Mouse (Mus musculus) heart, adult 18-20 months (tissue): ENCODE data around the gene Etl4. TPM values are rescaled to one million over a fixed set of nuclear protein-coding genes. Genes with fewer than 3 reads are reported as not detected.

ENCODE experiments used
- DNase-seq, 2 experiments: peaks; one replicate each; pipeline ENCODE4 v3.0.0; 2021 to 2022; ENCODE audit warnings: mixed read lengths in 1 of 2
- long read RNA-seq, 2 experiments: library from polyadenylated mRNA; stranded (forward); transcript quantifications; one replicate each; pipeline ENCODE4 v2.0.0; 2021
- total RNA-seq, 2 experiments: library from RNA; stranded (reverse); gene quantifications; 2 replicates each; pipeline ENCODE4 v1.2.3; 2021

The Etl4 gene
- total RNA-seq, result 10 to 100 TPM; 30.0 to 34.9 TPM
- long read RNA-seq, experiment 1, partial matches to known transcripts, result 2 of 5 reads
- long read RNA-seq, experiment 1, other reads (novel, unspliced or antisense), result 2 of 5 reads
- long read RNA-seq, experiment 2, partial matches to known transcripts, result 0 of 4 reads
- long read RNA-seq, experiment 2, other reads (novel, unspliced or antisense), result 4 of 4 reads

DNA sequence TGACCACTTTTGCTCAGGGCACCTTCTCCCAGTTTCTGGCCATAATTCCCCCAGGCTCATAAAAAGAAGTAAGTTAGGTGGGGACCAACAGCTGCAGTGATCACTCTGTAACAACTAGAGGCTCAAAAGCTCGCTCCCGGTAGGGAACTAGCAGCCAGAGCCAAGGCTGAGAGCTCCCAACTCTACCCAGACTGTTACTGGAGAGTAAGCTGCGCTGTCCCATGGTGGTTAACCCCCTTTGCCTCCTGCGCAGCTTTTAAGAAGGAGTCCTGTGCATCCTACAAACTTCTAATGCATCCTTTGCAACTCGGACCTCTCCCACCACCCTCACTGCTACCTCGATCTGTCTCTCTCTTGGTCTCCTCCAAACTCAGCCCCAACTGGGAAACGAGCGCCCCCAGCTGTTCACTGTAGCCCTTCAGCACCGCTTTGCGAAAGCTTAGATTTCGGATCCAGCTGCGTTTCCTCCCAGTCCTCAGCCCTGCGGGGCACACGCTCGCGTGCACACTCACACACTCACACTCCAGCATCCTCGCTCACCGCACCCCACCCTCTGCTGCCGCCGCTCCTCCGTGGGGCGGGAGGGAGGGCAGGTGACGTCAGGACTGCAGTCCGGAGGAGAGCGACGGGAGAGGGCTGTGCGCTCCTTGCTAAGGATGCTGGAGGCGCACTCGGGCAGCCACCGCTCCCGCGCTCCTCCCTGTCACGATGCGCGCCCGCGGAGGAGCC lies at the start of gene Etl4:
TSS of gene Etl4 (plus strand) at position 610 of the 729 bp plus-strand sequence.
- DNase-seq, result peak; percentile 31 to 42

DNA sequence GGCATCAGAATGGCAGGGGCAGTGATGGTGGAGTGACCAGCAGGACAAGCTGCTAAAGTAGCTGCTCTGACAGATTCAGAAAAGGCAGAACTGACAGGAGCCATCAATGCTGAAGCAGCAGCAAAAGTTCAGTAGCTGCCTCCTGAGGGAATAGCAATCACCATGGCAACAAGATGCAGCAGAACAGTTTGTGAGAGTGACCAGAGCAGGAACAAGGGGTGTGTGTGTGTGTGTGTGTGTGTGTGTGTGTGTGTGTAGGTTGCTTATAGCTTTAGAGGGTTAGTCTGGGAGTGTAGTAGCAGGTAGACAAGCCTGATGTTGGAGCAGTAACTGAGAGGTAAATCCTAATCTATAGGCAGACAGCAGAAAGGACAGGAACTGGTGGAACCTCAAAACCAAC lies 40.4 kb upstream of the Etl4 start:
- DNase-seq, result no peak

DNA sequence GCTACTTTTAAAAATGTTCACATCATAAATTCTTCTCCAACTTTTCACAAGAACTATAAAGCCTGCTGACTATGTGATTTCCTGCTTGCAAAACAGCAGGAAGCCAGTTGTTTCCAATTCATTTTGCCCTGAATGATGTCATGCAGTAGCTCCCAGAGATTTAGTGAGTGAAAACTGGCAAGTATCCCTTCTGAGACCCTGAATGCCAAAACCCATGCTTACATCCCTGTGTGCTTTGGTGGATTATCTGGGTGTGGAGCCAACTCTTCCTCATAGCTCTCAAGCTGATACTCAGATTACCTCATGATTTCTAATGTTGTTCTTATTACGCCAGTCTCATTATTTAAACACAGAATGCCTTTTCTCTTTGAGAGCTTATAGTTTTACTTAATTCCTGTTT lies 37.7 kb upstream of the Etl4 start:
- DNase-seq, result peak in 1 of 2 experiments; percentile 7

DNA sequence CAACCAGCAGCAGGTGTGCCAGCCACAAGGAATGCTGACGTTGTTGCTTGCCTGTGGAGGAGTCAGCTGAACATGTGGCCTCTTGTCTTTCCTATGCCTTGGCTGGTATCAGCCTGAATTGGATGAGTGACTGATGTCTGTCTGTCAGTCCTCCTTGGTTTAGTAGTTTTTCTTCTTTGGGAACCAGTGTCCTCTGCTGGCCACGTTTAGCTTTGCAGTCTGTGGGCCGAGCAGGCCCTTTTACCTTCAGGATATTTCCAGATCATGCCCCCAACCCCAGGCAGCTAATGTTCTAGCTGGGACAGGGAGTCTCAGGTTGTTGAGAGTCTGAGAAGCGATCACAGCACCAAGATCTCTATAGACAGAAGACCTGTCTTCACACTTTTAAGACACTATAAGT lies 18.7 kb upstream of the Etl4 start:
- no peak for DNase-seq

DNA sequence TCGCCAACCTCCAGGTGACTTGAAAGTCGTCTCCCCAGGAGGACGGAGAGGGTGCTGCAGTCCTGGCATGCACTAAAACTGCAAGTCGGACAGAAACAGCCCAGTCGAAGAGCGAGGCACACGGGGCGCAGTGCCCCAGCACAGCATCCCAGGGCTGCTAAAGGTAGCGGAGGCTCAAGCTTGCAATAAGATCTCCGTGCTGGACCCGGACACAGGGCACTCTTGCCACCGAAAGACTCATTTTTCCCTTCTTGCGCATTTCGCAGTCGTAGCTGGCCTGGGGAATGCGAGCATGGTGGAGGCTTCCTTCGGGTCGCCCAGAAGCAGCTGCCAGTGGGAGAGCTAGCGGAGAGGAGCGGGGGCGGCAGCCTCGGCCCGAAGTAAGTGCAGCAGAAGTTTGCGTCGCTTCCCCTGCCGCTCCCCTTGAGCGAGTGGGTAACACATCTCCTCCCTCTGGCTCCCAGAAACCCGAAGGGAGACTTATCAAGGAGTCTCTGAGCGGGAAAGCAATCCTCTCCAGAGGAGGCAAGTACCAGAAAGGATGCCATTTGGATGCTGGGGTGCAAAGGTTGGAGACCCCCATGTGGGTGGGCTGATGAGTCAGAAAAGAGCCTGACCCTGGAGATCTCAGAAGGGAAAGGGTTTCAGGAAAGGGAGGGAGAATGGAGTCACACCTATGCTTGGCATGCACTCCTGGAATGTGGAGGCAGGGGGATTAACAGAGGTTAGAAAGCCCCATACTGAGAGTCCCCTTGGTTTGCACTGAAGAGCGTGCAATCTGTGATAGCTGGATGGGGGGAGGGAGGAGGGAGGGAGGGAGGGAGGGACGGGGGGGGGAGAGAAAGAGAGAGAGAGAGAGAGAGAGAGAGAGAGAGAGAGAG lies 560 bp downstream of the Etl4 start:
- DNase-seq, result no peak

DNA sequence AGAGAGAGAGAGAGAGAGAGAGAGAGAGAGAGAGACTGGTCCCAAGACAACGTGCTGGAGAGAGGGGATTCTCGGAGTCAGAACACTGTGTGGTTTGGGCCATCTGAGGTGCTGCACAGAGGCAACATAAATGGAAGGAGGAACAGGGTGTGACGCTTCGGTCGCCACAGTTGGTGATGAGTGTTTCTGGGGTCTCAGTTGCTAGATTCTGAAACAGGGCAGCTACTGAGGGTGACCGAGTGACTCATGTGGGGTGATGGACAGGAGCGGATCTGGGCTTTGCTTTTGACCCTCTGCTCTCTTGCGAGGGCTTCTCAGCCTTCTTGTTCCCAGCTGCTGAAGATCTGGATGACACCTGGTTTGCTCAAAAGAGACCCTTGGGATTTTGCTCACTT lies 1.2 kb downstream of the Etl4 start:
- DNase-seq, result no peak

DNA sequence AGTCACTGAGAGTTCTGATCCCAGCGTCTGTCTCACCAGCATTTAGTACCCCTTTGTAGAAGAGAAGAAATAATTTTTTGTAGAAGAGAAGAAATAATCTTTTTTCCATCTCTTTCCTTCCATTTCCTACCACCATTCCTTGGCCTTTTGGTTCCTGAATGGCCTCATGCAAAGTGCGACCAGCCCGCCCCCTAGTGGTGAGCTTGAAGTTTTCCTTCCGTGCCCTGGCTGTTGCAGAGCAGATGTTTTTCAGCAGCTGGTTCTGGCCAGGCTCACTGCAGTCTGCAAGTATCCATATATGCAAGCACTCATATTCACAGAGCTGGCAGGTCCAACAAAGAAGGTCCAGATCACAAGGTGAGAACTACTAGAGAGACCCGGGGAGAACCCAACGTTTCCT lies 9.6 kb downstream of the Etl4 start:
- peak; percentile 37 to 80 for DNase-seq

DNA sequence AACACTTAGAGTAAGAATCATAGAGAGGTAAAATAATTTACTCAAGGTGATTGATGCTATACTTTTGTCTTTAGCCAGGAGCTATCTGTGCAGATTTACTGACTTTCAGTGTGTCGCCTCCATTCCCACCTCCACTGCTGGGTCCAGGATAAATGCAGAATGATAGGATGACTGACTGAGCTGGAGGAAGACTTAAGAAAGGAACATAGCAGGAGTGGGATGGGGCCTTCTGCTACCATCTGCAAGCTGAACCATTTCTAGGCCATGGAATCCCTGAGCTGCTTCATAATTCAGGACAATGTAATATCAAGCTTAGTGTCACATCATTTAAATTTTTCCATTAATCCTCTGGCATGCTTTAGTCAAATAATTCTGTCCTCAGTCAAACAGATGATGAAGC lies 20.4 kb downstream of the Etl4 start:
- DNase-seq, result no peak

DNA sequence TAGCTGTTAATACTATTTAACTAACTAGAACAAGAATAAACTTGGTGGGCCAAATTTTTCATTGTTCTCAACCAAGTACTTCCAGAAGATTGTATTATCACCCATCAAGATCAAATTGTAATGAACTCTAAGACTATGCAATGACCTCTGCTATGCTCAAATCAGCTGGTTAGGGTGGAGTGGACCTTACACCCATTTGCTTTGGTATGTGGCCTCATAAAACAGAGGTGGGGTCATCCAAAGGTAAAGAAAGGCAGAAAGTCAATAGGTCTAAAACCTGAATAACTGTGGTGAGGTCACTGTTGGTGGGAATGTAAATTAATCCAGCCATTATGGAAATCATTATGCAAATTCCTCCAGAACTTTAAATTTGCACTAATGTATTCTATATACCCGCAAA lies 24.3 kb downstream of the Etl4 start:
- no peak for DNase-seq

DNA sequence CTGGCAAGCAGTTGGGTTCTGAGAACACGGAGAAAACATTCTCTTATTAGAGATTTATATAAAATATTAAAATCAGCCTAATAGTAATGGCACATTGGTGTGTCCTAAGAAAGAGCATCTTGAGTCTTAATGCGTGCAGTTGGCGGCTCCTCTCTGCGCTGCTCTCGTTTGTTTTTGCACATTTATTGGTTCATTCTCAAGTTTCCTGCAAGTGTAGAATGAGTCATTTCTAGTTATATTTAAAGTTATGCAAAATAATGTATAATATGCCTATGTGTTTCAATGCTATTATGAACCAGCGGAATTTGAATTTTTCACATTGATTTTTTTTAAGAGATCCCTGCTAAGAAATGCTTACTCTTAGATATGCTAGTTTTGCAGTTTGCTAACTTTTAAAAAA lies 35.6 kb downstream of the Etl4 start:
- DNase-seq, result no peak

DNA sequence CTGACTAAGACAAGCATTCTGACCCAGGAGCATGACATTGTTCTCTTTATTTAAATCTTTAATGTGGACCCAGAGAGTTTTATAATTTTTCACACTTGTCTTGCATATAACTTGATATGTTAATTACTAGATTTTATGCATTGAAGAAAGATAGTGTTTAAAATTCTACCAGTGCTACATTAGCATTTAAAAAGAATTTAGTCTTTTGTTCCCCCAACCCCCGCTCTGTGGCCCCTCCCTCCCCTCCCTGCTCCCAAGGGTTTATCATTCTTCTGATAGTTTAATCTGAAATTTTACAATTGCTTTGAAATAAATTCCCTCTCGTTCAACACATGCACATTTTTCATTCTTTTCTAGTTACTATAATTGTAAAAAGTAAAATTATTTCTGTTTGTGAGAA lies 43.4 kb downstream of the Etl4 start:
- no peak for DNase-seq

DNA sequence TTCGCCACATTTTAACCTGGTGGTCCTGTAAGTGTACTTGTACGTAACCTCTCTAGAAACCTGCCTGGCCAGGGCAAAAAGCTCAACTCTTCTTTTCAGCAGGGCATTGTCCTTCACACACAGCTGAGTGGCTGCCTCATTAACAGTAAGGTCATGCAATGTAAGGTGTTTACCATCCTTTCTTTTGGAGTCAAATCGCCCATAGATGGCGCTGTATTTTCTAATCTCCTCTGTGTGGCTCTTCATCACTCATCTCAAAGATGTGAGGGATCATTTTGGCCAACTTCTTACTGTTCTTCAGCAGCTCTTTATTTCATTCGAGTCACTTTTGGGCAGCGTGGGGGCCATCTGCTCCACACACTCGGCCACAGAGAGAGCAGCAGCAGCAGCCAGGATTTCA lies 56.9 kb downstream of the Etl4 start:
- DNase-seq, result no peak

DNA sequence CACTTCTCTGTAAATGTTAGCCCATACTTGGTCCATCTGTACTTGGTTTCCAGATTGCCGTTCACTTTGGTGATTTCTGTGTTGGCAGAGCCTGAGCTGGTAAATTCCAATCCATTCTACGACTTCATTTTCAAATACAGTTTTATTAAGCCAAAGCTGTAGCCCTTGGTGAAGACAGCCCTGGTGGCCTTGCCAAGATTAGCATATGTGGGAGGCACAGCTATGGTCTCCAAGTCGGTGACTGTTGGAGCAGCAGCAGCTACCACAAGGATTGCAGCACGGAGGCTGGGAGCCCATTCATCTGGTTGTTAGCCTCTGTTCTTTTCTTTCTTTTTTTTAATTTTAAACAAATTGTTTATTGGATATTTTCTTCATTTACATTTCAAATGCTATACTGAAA lies 128.1 kb downstream of the Etl4 start:
- no peak for DNase-seq

DNA sequence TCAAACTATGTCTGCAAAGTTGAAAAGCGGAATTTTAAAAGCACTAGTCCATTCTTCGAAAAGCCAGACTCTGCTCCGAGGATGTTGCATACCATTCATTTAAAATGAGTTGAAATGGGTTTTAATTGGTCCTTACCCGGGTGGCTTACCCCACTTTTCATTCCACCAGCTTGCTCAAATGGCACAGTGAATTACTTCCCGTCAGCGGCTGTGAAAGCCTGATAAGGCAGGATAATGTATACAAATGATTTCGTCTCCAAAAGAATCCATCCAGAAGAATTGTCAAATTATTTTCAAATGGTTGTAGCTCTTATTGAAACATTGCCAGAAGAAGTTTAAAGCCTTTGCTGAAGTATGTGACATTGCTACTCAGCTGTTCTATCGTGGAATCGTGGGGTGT lies 162.8 kb downstream of the Etl4 start:
- no peak for DNase-seq

DNA sequence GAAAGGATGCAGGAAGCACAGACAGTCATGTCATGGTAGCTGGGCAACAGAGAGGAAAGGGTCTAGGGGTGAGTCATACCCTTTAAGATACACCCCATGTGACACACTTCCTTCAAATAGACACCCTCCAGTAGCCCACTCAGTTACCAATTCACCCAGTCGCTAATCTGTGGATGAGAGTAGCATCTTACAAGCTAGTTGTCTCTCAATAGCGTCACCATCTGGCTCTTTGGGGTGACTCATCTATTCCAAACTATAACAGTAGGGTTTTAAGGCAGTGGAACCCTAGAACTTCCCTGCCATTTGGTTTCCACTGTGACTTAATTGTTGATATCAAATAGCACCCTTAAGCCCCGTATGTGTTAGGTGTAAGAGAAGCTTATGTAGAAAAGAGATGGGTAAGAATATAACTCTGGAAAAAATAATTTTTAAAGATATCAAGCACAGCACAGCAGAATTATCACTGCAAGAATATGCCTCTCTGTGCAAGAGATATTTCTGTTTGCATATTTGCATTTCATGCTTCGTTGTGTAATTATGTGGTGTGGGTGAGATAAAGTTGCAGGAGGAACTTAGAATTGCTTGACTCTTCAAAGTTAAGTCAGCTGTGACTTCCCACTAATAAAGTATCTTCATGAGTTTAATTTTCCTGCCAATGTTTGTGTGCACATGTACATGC lies 166.7 kb downstream of the Etl4 start:
- no peak for DNase-seq

DNA sequence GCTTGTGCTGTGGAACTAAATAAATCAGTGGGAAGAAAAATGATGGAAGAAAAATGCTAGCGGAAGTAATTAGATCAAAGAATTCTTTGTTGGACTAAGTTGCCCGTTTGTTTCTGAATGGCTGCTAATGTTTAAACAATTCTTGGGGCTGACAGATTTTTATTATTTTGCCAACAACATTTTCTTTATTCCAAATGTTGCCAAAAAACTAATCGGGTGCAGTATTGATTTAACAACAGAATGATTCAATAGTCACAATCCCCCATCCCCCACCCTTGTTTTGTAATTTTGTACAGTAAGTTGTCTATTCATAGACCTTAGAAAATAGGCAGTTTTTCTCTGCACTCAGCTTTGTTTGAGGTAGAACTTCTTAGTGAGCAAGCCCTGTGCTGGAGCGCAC lies 175.2 kb downstream of the Etl4 start:
- no peak for DNase-seq

DNA sequence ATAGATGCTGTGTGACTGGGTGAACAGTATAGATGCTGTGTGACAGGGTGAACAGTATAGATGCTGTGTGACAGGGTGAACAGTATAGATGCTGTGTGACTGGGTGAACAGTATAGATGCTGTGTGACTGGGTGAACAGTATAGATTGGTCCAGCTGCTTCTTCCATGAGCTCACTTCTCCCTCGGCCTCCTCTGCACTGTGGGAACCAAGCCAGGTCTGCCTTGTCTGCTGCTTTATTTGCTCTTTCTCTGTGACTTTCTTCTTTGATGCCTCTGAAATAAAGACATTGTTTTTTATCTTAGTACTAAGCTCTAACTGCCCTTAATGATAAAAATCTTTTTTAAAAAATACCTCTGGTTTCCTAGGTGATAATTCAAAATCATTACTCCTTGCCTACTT lies 195.9 kb downstream of the Etl4 start:
- no peak for DNase-seq

DNA sequence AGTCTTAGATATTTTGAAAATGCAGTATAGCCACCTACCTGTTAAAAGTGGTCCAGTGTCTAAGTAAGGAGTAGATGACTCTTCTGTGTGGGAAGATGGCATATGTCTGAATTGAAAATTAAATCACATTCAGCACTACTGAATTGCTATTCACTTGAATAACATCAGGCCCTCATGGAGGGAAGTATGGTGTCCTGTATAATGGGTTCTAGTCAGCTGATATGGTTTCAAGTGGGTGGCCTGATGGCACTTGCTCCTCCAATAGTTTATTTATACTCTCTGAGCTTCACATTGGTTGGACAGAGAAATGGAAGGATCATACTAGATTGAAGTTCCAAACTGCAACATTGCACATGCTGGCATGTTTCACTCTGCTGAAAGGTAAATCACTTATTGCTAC lies 202.1 kb downstream of the Etl4 start:
- DNase-seq, result no peak

DNA sequence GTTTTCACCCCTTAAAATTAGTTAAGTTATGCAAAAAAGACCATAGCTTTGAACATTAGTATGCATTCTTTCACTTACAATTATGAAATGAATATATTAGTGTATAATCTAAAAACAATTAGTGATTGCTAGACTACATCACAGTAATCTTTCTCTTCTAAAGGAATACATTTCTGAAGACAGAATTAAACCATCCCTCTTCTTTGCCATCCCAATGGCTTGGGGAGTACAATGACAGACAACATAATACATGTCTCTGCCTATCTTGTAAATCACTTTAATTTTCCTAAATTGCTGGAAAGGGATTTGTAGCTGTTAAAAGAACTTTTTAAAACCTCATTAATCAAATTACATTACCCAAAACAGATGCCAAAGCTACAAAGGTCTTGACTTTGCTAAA lies 216.3 kb downstream of the Etl4 start:
- DNase-seq, result no peak

DNA sequence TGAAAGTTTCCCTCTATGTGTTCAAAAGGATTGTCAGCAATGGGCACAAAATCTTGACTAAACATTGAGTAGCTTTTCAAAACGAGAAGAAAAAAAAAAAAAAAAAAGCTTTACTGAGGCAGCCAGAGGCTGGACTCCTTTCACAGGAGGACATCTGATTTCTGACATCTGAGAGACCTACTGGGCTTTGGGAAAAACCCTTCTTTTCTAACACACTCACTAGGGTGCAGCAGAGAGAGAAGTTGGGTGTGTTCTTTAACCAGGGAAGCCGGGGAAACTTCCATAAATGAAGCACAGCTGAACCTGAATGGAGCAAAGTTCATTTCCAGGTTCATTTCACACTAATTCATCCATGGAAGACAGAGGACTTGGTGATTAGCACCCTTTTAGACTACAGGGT lies 222.2 kb downstream of the Etl4 start:
- peak in 1 of 2 experiments; percentile 6 for DNase-seq

DNA sequence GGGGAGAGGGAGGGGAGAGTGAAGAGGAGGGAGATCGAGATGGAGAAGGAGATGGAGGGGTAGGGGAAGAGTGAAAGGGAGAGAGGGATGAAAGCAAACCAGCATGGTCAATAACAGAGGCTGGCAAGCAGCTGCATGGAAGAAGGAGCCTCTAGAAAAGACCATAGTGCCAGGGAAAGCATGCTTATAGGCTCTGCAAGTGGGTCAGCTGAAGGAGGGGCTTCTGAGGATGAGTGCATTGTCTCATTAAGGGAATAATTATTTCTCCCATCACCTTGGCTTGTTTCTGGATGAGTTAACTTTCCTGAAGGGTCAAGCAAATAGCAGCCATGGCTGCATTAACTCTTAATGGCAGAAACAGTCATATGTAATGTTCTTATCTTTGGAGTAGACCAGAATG lies 228.8 kb downstream of the Etl4 start:
- DNase-seq, result no peak

DNA sequence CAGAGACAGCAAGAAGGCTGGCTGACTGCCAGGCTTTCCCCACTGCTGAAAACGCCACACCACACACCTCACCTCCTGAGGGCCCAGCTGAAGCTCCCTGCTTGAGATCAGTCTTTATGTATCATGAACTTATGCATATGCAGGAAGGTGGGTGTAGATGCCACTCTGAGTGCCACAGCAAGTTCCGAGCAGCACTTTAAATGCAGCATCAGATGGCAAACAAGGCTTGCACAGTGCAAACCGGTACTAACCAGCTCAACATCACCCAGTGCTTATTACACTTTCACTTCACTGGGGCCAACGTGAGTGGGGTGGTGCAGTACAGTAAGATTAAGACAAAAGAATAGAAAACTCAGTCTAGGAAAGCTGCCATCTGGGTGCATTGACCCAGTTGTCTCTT lies 235.8 kb downstream of the Etl4 start:
- no peak for DNase-seq

DNA sequence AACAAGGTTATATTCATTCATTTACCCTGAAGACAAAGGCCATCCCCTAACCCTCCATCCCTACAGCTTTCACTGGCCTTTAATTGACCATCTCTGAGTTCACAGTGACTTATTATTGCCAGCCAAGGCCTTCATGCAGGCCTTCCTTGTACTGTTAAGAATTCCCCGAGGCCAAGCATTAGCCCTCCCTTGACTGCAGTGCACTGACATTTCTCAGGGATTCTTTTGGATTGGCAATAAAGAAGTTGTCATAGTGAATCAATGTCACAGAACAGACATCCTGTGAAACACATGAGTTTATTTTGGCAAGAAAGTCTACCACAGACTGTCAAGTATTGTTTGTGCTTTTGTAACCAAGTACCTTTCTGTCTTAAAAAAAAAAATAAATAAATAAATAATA lies 257.5 kb downstream of the Etl4 start:
- DNase-seq, result peak; percentile 8 to 12
